Mouse (Mus musculus): Measurements from ENCODE around the gene Olfr317.

DNA sequence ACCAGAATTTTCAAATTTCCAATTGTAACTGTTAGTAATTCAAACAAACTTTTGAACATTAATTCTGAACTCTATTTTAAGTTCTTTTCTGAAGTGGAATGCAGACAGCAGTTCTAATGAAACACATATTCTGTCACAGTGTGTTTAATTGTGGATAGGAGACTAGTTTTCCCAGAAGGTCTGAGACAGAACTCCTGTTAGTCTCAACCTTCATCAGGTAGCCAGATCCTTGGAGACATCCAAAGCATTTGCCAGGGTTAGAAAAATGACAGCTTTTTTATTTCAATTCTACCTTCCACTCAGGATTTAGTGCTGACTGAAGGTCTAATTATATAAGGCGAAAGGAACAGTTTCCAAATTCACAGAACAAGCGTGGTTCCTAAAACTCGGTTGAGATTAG, 40.1 kb downstream of the Olfr317 start, which contains the start of gene Olfr319:
- TF ChIP-seq POLR2A (IDR thresholded peaks at IDR 0.05; ENCODE audit: borderline replicate concordance, extremely low read depth, low read depth, low read length) (no peak), CTCF (IDR thresholded peaks at IDR 0.05; ENCODE audit: insufficient read depth, low read length) (no peak)

All from lung, adult 2 months (tissue).